ENCODE assay signal across 24 mouse cellular contexts in the genomic region with DNA sequence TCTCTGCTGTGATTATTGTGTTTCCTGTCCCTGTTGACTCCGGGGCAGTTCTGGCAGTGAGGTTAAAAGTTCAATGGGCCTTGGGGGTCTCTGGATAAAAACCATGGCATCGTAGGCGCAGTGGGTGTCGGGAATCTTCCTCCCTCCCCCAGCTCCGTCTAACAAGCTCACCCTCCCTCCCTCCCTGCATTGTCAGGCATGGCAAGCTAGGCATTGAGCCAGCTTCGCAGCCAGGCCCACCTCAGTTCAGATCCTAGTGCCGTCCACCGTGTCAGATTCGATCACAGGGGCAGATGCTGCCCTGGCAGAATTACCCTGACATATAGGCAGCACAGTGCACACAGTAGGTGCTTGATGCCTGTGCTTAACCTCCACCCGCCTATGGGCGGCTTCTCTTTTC. TPM values are rescaled to one million over a fixed set of nuclear protein-coding genes. Genes with fewer than 3 reads are reported as not detected.
"Had no signal": no experiment of that assay in that cellular context is flagged by ENCODE, and none has a peak within 500 bp of the region (broad histone marks: within the 10 kb centered on the region; RNA-seq: fewer than 3 reads in every experiment).

No protein-coding gene starts in this region.

- H3K4me2 ChIP-seq: kidney, embryonic 15.5 days; limb, embryonic 13.5 days; liver, embryonic 13.5 days; midbrain, embryonic 11.5 days; neural tube, embryonic 12.5 days; stomach, embryonic 15.5 days had no signal

- H3K27ac ChIP-seq: kidney, embryonic 15.5 days; left cerebral cortex, adult 2 months; limb, embryonic 10.5 days; limb, embryonic 13.5 days; liver, embryonic 13.5 days; neural tube, embryonic 12.5 days; stomach, embryonic 15.5 days had no signal

- H3K27me3 ChIP-seq: kidney, embryonic 15.5 days; limb, embryonic 13.5 days; liver, embryonic 13.5 days; neural tube, embryonic 12.5 days; stomach, embryonic 15.5 days had no signal

- H3K4me3 ChIP-seq: kidney, embryonic 15.5 days; left cerebral cortex, adult 2 months; limb, embryonic 10.5 days; limb, embryonic 13.5 days; liver, embryonic 13.5 days; neural tube, embryonic 12.5 days; stomach, embryonic 15.5 days had no signal

- DNase-seq: kidney, adult 8-10 months; kidney, postnatal 10 days; kidney, postnatal 36 days; layer of hippocampus, postnatal 36 days; liver, embryonic 13.5 days; lung, adult 2 months; lung, postnatal 14 days; lung, postnatal 4 days; midbrain, embryonic 14.5 days; retina, postnatal 1 day; right cerebral cortex, postnatal 25 days; spleen, adult 18-20 months; thymus, adult 2 months; thymus, postnatal 14 days; thymus, postnatal 4 days had no signal

- H3K9ac ChIP-seq: kidney, embryonic 15.5 days; limb, embryonic 13.5 days; liver, embryonic 13.5 days; neural tube, embryonic 12.5 days; stomach, embryonic 15.5 days had no signal

- H3K4me1 ChIP-seq: kidney, embryonic 15.5 days; liver, embryonic 13.5 days; stomach, embryonic 15.5 days had no signal

- H3K9me3 ChIP-seq: kidney, embryonic 15.5 days; limb, embryonic 10.5 days; limb, embryonic 13.5 days; liver, embryonic 13.5 days; neural tube, embryonic 12.5 days; stomach, embryonic 15.5 days had no signal

RNA-seq across cellular contexts. Expression of a gene that starts 38.3 kb away (rescaled TPM):
- total RNA-seq: megakaryocyte progenitor cell, adult 5-6 weeks; megakaryocyte-erythroid progenitor cell, adult 5-6 weeks had no signal
